Mouse (Mus musculus): ENCODE measurements around the gene Sema3f. TPM values are rescaled to one million over a fixed set of nuclear protein-coding genes. Genes with fewer than 3 reads are reported as not detected.
A peak's percentile ranks its signal among the peaks of the same experiment; 100 is the strongest.

Gene Sema3f
- polyA plus RNA-seq, 1 experiment from 2014 or later: 15.2 TPM

GRCm38 (mm10) chr9:107633661-107634405, 76.4 kb downstream of the Sema3f start:
- Histone ChIP-seq H3K4me3 (replicated peaks) (peak overlapping the region; percentile 94), H3K9me3 (no peaks in the 10 kb centered on the region), H3K9ac (peak overlapping the region; percentile 94), H3K4me2 (peak overlapping the region; percentile 99), H3K27me3 (no peaks in the 10 kb centered on the region), H3K36me3 (replicated peaks) (peaks cover 5% of the 10 kb centered on the region; the same call in 1 of the 2 replicates), H3K27ac (peak overlapping the region; percentile 100), H3K4me1 (peaks cover 82% of the 10 kb centered on the region)
- no peak for ATAC-seq (ENCODE audit: low FRiP score)
- under 1% methylated on average over 15 of the region's 15 CpGs for WGBS

- H3K4me1 ChIP-seq: peaks cover 88% of the 10 kb centered on the region
- H3K9me3 ChIP-seq: no peaks in the 10 kb centered on the region
- H3K27ac ChIP-seq: peak overlapping the region; percentile 100
- peak overlapping the region; percentile 99 for H3K4me2 ChIP-seq
- under 1% methylated on average over 33 of the region's 33 CpGs for WGBS
- peaks cover 9% of the 10 kb centered on the region; the same call in 1 of the 2 replicates for H3K36me3 ChIP-seq (replicated peaks)
- H3K4me3 ChIP-seq (replicated peaks): peak overlapping the region; percentile 94
- H3K27me3 ChIP-seq: no peaks in the 10 kb centered on the region
- peak overlapping the region; percentile 94 for H3K9ac ChIP-seq
- ATAC-seq (ENCODE audit: low FRiP score): peak; percentile 7; the same call in 1 of the 2 replicates
These were observed 77.1 kb downstream of the Sema3f start for GRCm38 (mm10) chr9:107633091-107633660.

DNA sequence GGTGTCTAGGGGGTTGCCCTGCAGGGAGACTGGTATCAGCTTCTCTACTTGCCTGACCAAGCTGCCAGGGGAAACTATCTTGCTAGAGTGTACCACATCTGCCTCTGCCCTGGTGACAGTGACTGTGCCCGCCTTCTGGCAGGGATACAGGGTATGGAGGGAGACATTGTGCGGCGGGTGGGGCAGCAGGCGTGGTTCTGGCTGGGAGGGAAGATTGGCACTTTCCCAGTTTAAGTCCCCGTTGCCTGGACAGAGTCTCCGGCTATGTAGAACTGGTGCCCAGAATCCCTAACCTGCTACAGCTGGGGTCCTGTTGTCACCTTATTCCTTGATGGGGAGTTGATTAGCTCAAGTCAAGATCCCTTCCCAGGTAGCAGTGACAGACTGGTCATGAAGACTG, 77.8 kb downstream of the Sema3f start:
- Histone ChIP-seq H3K27me3 (no peaks in the 10 kb centered on the region), H3K36me3 (replicated peaks) (peaks cover 13% of the 10 kb centered on the region; the same call in 1 of the 2 replicates), H3K4me1 (peaks cover 91% of the 10 kb centered on the region), H3K27ac (peak overlapping the region; percentile 100), H3K9me3 (no peaks in the 10 kb centered on the region), H3K4me3 (replicated peaks) (peak overlapping the region; percentile 94), H3K9ac (peak overlapping the region; percentile 94), H3K4me2 (peak overlapping the region; percentile 99)
- 23% methylated on average over 6 of the region's 6 CpGs for WGBS
- no peak for ATAC-seq (ENCODE audit: low FRiP score)

GRCm38 (mm10) chr9:107631861-107632260, 78.4 kb downstream of the Sema3f start:
- H3K27me3 ChIP-seq: no peaks in the 10 kb centered on the region
- no peak for ATAC-seq (ENCODE audit: low FRiP score)
- H3K36me3 ChIP-seq (replicated peaks): peaks cover 13% of the 10 kb centered on the region; the same call in 1 of the 2 replicates
- H3K9me3 ChIP-seq: no peaks in the 10 kb centered on the region
- WGBS: 61% methylated on average over 8 of the region's 8 CpGs
- H3K9ac ChIP-seq: peak overlapping the region; percentile 94
- H3K4me1 ChIP-seq: peaks cover 91% of the 10 kb centered on the region
- H3K27ac ChIP-seq: peak overlapping the region; percentile 100
- H3K4me2 ChIP-seq: peak overlapping the region; percentile 99
- H3K4me3 ChIP-seq (replicated peaks): peak overlapping the region; percentile 94

Other genes with a start within 250 kb of the Sema3f start
- gene Tmem115, start 176.5 kb downstream of the Sema3f start, polyA plus RNA-seq (2016; fragmentation: Nextera tagmentation; extraction: Ambion mirVana): 43.3 and 45.0 TPM in 2 replicates
- gene Cyb561d2, start 168.3 kb downstream of the Sema3f start, polyA plus RNA-seq (2016; fragmentation: Nextera tagmentation; extraction: Ambion mirVana): 17.7 and 18.9 TPM in 2 replicates
- gene Nprl2, start 168.2 kb downstream of the Sema3f start, polyA plus RNA-seq (2016; fragmentation: Nextera tagmentation; extraction: Ambion mirVana): 43.1 and 46.3 TPM in 2 replicates
- gene Zmynd10, start 163.2 kb downstream of the Sema3f start, polyA plus RNA-seq (2016; fragmentation: Nextera tagmentation; extraction: Ambion mirVana): 1.0 and 2.2 TPM in 2 replicates
- gene Rassf1, start 158.9 kb downstream of the Sema3f start, polyA plus RNA-seq (2016; fragmentation: Nextera tagmentation; extraction: Ambion mirVana): 40.0 and 45.7 TPM in 2 replicates
- 77.2 and 79.9 TPM in 2 replicates for gene Tusc2, start 147.2 kb downstream of the Sema3f start, polyA plus RNA-seq (2016; fragmentation: Nextera tagmentation; extraction: Ambion mirVana)
- gene Hyal2, start 142.5 kb downstream of the Sema3f start, polyA plus RNA-seq (2016; fragmentation: Nextera tagmentation; extraction: Ambion mirVana): 108 and 110 TPM in 2 replicates
- 6.9 and 8.4 TPM in 2 replicates for gene Hyal1, start 133.5 kb downstream of the Sema3f start, polyA plus RNA-seq (2016; fragmentation: Nextera tagmentation; extraction: Ambion mirVana)
- gene Naa80, start 131.6 kb downstream of the Sema3f start, polyA plus RNA-seq (2016; fragmentation: Nextera tagmentation; extraction: Ambion mirVana): 13.7 and 14.2 TPM in 2 replicates
- 0.80 and 1.2 TPM in 2 replicates for gene Hyal3, start 129.7 kb downstream of the Sema3f start, polyA plus RNA-seq (2016; fragmentation: Nextera tagmentation; extraction: Ambion mirVana)
- 22.1 and 26.3 TPM in 2 replicates for gene Ifrd2, start 122.8 kb downstream of the Sema3f start, polyA plus RNA-seq (2016; fragmentation: Nextera tagmentation; extraction: Ambion mirVana)
- 1.7 and 2.6 TPM in 2 replicates for gene Sema3b, start 101.2 kb downstream of the Sema3f start, polyA plus RNA-seq (2016; fragmentation: Nextera tagmentation; extraction: Ambion mirVana)
- 570 and 587 TPM in 2 replicates for gene Gnai2, start 75.1 kb downstream of the Sema3f start, polyA plus RNA-seq (2016; fragmentation: Nextera tagmentation; extraction: Ambion mirVana)
- 8.5 and 10.6 TPM in 2 replicates for gene Slc38a3, start 40.9 kb downstream of the Sema3f start, polyA plus RNA-seq (2016; fragmentation: Nextera tagmentation; extraction: Ambion mirVana)
- 1.7 and 2.1 TPM in 2 replicates for gene Gnat1, start 30.8 kb downstream of the Sema3f start, polyA plus RNA-seq (2016; fragmentation: Nextera tagmentation; extraction: Ambion mirVana)
- 232 and 237 TPM in 2 replicates for gene Rbm5, start 60.5 kb upstream of the Sema3f start, polyA plus RNA-seq (2016; fragmentation: Nextera tagmentation; extraction: Ambion mirVana)
- gene Rbm6, start 162.8 kb upstream of the Sema3f start, polyA plus RNA-seq (2016; fragmentation: Nextera tagmentation; extraction: Ambion mirVana): 136 and 137 TPM in 2 replicates
- 16.0 and 17.7 TPM in 2 replicates for gene Mon1a, start 177.7 kb upstream of the Sema3f start, polyA plus RNA-seq (2016; fragmentation: Nextera tagmentation; extraction: Ambion mirVana)
- 1.3 and 1.8 TPM in 2 replicates for gene Mst1r, start 196.4 kb upstream of the Sema3f start, polyA plus RNA-seq (2016; fragmentation: Nextera tagmentation; extraction: Ambion mirVana)
- not detected in 2 replicates for gene Actl11, start 218.0 kb upstream of the Sema3f start, polyA plus RNA-seq (2016; fragmentation: Nextera tagmentation; extraction: Ambion mirVana)
- 12.2 and 14.8 TPM in 2 replicates for gene Camkv, start 225.2 kb upstream of the Sema3f start, polyA plus RNA-seq (2016; fragmentation: Nextera tagmentation; extraction: Ambion mirVana)
- 30.6 and 32.3 TPM in 2 replicates for gene Traip, start 239.7 kb upstream of the Sema3f start, polyA plus RNA-seq (2016; fragmentation: Nextera tagmentation; extraction: Ambion mirVana)